Mouse (Mus musculus) MEL (cell line): ENCODE measurements around the gene Fads1. TPM values are rescaled to one million over a fixed set of nuclear protein-coding genes. Genes with fewer than 3 reads are reported as not detected.

Experiments used
- DNase-seq: peaks from one replicate; pipeline ENCODE4 v3.0.0; 2011; ENCODE audit warnings: low read depth, low spot score
- H3K27ac ChIP-seq: 2 replicates; pipeline ENCODE4 v1.5.1; 2012; ENCODE audit warnings: low read depth, mild to moderate bottlenecking, control low read depth, low read length, moderate library complexity; ENCODE audit not compliant: control insufficient read depth
- H3K27me3 ChIP-seq, 2 experiments: fragments of 150-350 bp in 1 of 2; sonication (generic) in 1 of 2; 2 replicates each; pipeline ENCODE4 v1.6.1; 2012; ENCODE audit warnings: low read length in 2 of 2, mild to moderate bottlenecking in 2 of 2, improper control_type of control experiment in 1 of 2, moderate library complexity in 1 of 2; ENCODE audit not compliant: insufficient read depth in 2 of 2, control insufficient read depth in 1 of 2
- H3K36me3 ChIP-seq, 2 experiments: 2 replicates each; pipeline ENCODE4 v1.6.1; 2012 to 2014; ENCODE audit warnings: low read length in 2 of 2, improper control_type of control experiment in 1 of 2, inconsistent platforms in 1 of 2, mild to moderate bottlenecking in 1 of 2; ENCODE audit not compliant: insufficient read depth in 2 of 2, control insufficient read depth in 1 of 2
- H3K4me1 ChIP-seq, 2 experiments: fragments of 150-350 bp in 1 of 2; sonication (generic) in 1 of 2; 2 replicates each; pipeline ENCODE4 v1.6.1; 2012; ENCODE audit warnings: low read length in 2 of 2, improper control_type of control experiment in 1 of 2, mild to moderate bottlenecking in 1 of 2; ENCODE audit not compliant: insufficient read depth in 2 of 2, control insufficient read depth in 1 of 2
- H3K4me3 ChIP-seq, 2 experiments: fragments of 150-350 bp in 1 of 2; sonication (generic) in 1 of 2; 2 replicates each; pipeline ENCODE4 v1.5.1; 2012; ENCODE audit warnings: low read depth in 2 of 2, low read length in 2 of 2, mild to moderate bottlenecking in 2 of 2, moderate library complexity in 2 of 2, control low read depth in 1 of 2, improper control_type of control experiment in 1 of 2; ENCODE audit not compliant: control insufficient read depth in 1 of 2, insufficient read depth in 1 of 2
- H3K79me2 ChIP-seq: 2 replicates; pipeline ENCODE4 v1.6.1; 2012; ENCODE audit warnings: mild to moderate bottlenecking, low read length, moderate library complexity; ENCODE audit not compliant: control insufficient read depth, poor library complexity, insufficient read depth
- H3K9ac ChIP-seq: 2 replicates; pipeline ENCODE4 v1.6.1; 2012; ENCODE audit warnings: low read depth, mild to moderate bottlenecking, control low read depth, low read length, moderate library complexity; ENCODE audit not compliant: control insufficient read depth, poor library complexity, severe bottlenecking
- H3K9me3 ChIP-seq: fragments of 150-350 bp; sonication (generic); replicated peaks from 2 replicates; pipeline ENCODE4 v1.6.1; 2012; ENCODE audit warnings: mild to moderate bottlenecking, low read length, improper control_type of control experiment, moderate library complexity; ENCODE audit not compliant: insufficient read depth
- BHLHE40 ChIP-seq: IDR thresholded peaks from 2 replicates; pipeline ENCODE4 v1.6.1; 2012; ENCODE audit warnings: low read depth, mild to moderate bottlenecking, inconsistent platforms, low read length, improper control_type of control experiment, borderline replicate concordance
- CHD1 ChIP-seq: IDR thresholded peaks from 2 replicates; pipeline ENCODE4 v1.6.1; 2012; ENCODE audit warnings: low read depth, mild to moderate bottlenecking, inconsistent platforms, low read length, improper control_type of control experiment
- ETS1 ChIP-seq: IDR thresholded peaks from 2 replicates; pipeline ENCODE4 v1.6.1; 2012; ENCODE audit warnings: low read depth, mild to moderate bottlenecking, inconsistent platforms, low read length, improper control_type of control experiment, moderate library complexity
- GABPA ChIP-seq: IDR thresholded peaks from 2 replicates; pipeline ENCODE4 v1.6.1; 2012; ENCODE audit warnings: low read depth, mild to moderate bottlenecking, inconsistent platforms, low read length, improper control_type of control experiment, moderate library complexity
- GATA1 ChIP-seq: IDR thresholded peaks from 2 replicates; pipeline ENCODE4 v1.6.1; 2011; ENCODE audit warnings: low read depth, low read length, improper control_type of control experiment
- KAT2A ChIP-seq: conservative IDR thresholded peaks from 2 replicates; pipeline ENCODE4 v1.6.1; 2012; ENCODE audit warnings: low read depth, low read length, improper control_type of control experiment, inconsistent platforms
- MAX ChIP-seq: IDR thresholded peaks from 2 replicates; pipeline ENCODE4 v1.6.1; 2011; ENCODE audit warnings: low read length, improper control_type of control experiment
- MAZ ChIP-seq: IDR thresholded peaks from 2 replicates; pipeline ENCODE4 v1.6.1; 2012; ENCODE audit warnings: low read depth, mild to moderate bottlenecking, inconsistent platforms, low read length, improper control_type of control experiment
- MEF2A ChIP-seq: IDR thresholded peaks from 2 replicates; pipeline ENCODE4 v1.6.1; 2014; ENCODE audit warnings: low read depth, mild to moderate bottlenecking, inconsistent platforms, low read length, improper control_type of control experiment; ENCODE audit not compliant: poor library complexity, insufficient replicate concordance, severe bottlenecking; ENCODE audit errors: extremely low read depth
- MYC ChIP-seq: IDR thresholded peaks from 2 replicates; pipeline ENCODE4 v1.6.1; 2011; ENCODE audit warnings: low read depth, mild to moderate bottlenecking, low read length, improper control_type of control experiment, moderate library complexity
- NELFE ChIP-seq: IDR thresholded peaks from 2 replicates; pipeline ENCODE4 v1.6.1; 2011; ENCODE audit warnings: low read depth, low read length, improper control_type of control experiment
- POLR2A ChIP-seq, 2 experiments: IDR thresholded peaks; 2 replicates each; pipeline ENCODE4 v1.6.1; 2011 to 2012; ENCODE audit warnings: low read length in 2 of 2, mild to moderate bottlenecking in 2 of 2, control low read depth in 1 of 2, improper control_type of control experiment in 1 of 2, low read depth in 1 of 2, moderate library complexity in 1 of 2; ENCODE audit not compliant: control insufficient read depth in 1 of 2, insufficient read depth in 1 of 2, poor library complexity in 1 of 2
- POLR2AphosphoS2 ChIP-seq: IDR thresholded peaks from 2 replicates; pipeline ENCODE4 v1.6.1; 2011; ENCODE audit warnings: low read length, improper control_type of control experiment
- RAD21 ChIP-seq: IDR thresholded peaks from 2 replicates; pipeline ENCODE4 v1.6.1; 2011; ENCODE audit warnings: mild to moderate bottlenecking, low read depth, low read length, improper control_type of control experiment
- RCOR1 ChIP-seq: IDR thresholded peaks from 2 replicates; pipeline ENCODE4 v1.6.1; 2012; ENCODE audit warnings: low read depth, mild to moderate bottlenecking, inconsistent platforms, low read length, improper control_type of control experiment
- TAL1 ChIP-seq: IDR thresholded peaks from 2 replicates; pipeline ENCODE4 v1.6.1; 2012; ENCODE audit warnings: mild to moderate bottlenecking, inconsistent platforms, low read length, moderate library complexity, mixed read lengths
- TBP ChIP-seq: IDR thresholded peaks from 2 replicates; pipeline ENCODE4 v1.8.0; 2011; ENCODE audit warnings: low read depth, low read length, improper control_type of control experiment
- UBTF ChIP-seq: IDR thresholded peaks from 2 replicates; pipeline ENCODE4 v1.6.1; 2012; ENCODE audit warnings: low read depth, mild to moderate bottlenecking, inconsistent platforms, low read length, improper control_type of control experiment, moderate library complexity, borderline replicate concordance; ENCODE audit not compliant: insufficient read depth
- USF2 ChIP-seq, 2 experiments: IDR thresholded peaks; 2 replicates each; pipeline ENCODE4 v1.6.1; 2011 to 2012; ENCODE audit warnings: improper control_type of control experiment in 2 of 2, low read length in 2 of 2, borderline replicate concordance in 1 of 2, inconsistent platforms in 1 of 2, low read depth in 1 of 2, mild to moderate bottlenecking in 1 of 2; ENCODE audit not compliant: insufficient read depth in 1 of 2
- ZC3H11A ChIP-seq: IDR thresholded peaks from 2 replicates; pipeline ENCODE4 v1.6.1; 2012; ENCODE audit warnings: low read depth, mild to moderate bottlenecking, inconsistent platforms, low read length, improper control_type of control experiment
- ZKSCAN1 ChIP-seq: IDR thresholded peaks from 2 replicates; pipeline ENCODE4 v1.6.1; 2012; ENCODE audit warnings: low read depth, mild to moderate bottlenecking, inconsistent platforms, low read length, improper control_type of control experiment, moderate library complexity
- polyA plus RNA-seq, 2 experiments: library from polyadenylated mRNA; stranded (reverse) in 1 of 2; unstranded in 1 of 2; fragments of >175 nt in 1 of 2; fragments of >200 nt in 1 of 2; gene quantifications; 2 replicates each; pipeline versions ENCODE4 v1.2.1 to v1.2.4; 2012; ENCODE audit warnings: low replicate concordance in 2 of 2, low read depth in 1 of 2; ENCODE audit not compliant: insufficient read length in 2 of 2, insufficient read depth in 1 of 2, missing spikeins in 1 of 2
- total RNA-seq: library from RNA; depleted of rRNA; stranded (reverse); fragments of 300-350 nt; gene quantifications from 2 replicates; pipeline ENCODE4 v1.2.3, GENCODE M21; 2012

The Fads1 gene
- total and polyA plus RNA-seq, 3 experiments, result 36.7 to 69.7 TPM; not detected in 1

DNA sequence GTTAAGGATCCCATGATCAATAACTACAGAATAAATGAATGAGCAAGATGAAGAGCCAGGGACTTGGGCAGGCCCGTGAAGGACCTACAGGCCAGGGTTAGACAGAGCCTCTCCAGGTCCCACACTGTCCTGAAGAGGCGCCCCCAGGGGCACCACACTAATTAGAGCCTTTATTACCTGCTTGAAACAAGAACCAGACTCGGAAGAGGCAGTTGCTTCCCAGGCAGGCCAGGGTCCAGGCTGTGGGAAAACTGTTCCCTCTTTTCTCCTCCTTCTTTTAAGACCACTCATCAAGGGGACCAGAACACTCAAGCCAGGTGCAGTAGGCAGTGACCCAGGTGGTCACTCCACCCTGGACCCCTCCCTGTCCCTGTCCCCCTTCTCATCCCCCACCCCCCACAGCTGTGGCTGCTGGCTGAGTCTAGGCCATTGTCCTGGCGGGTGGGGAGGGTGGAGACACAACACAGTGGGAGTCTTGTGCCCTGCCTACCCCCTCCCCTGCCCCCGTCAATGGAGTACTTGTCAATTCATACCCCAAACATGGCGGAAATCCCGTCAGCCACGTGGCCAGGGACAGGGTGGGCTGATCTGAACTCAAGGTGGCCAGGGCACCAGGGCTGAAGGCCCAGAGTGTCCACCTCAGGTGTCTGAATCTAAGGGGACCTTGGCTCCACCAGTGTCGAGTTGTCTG is 49.8 kb downstream of the Fads1 start:
- DNase-seq, result no peak
- no peaks in the 10 kb centered on the region for H3K79me2 ChIP-seq
- no peaks in the 10 kb centered on the region for H3K27me3 ChIP-seq
- no peak overlapping the region for H3K9ac ChIP-seq
- no peaks in the 10 kb centered on the region for H3K9me3 ChIP-seq
- no peak overlapping the region for H3K4me3 ChIP-seq
- H3K36me3 ChIP-seq, result no peaks in the 10 kb centered on the region
- no peak overlapping the region for H3K27ac ChIP-seq
- H3K4me1 ChIP-seq, result no peaks in the 10 kb centered on the region
- TF ChIP-seq BHLHE40, result no peak
- no peak for TF ChIP-seq MAZ
- no peak for TF ChIP-seq POLR2AphosphoS2

- DNase-seq, result no peak
- Histone ChIP-seq H3K9me3 (no peaks in the 10 kb centered on the region), H3K36me3 (no peaks in the 10 kb centered on the region)
- no peak for TF ChIP-seq ZKSCAN1
- no peak for TF ChIP-seq RCOR1
- TF ChIP-seq KAT2A, result no peak
- no peak for TF ChIP-seq MYC
- TF ChIP-seq ZC3H11A, result no peak
- TF ChIP-seq MAZ, result no peak
- no peak for TF ChIP-seq BHLHE40
- no peak for TF ChIP-seq MEF2A
- no peak for TF ChIP-seq UBTF
- no peak for TF ChIP-seq RAD21
- no peak for TF ChIP-seq GABPA
- no peak for TF ChIP-seq POLR2A (IDR thresholded peaks at IDR 0.05; ENCODE audit: control insufficient read depth in 1 of 2, insufficient read depth in 1 of 2, low read depth in 1 of 2, low read length in 2 of 2, poor library complexity in 1 of 2)
- TF ChIP-seq TAL1, result no peak
- no peak for TF ChIP-seq GATA1
- no peak for TF ChIP-seq NELFE
- TF ChIP-seq CHD1, result no peak
- TF ChIP-seq USF2 (IDR thresholded peaks at IDR 0.05; ENCODE audit: borderline replicate concordance in 1 of 2, insufficient read depth in 1 of 2, low read depth in 1 of 2, low read length in 2 of 2), result no peak
- no peak for TF ChIP-seq TBP
- no peak for TF ChIP-seq MAX
- no peak for TF ChIP-seq ETS1
- TF ChIP-seq, all 39 proteins: peak for 0
- Histone ChIP-seq H3K4me1 (peaks cover 0 to 7% of the 10 kb centered on the region in 2 experiments; a peak in 1 of 4 replicates), H3K27ac (no peak overlapping the region), H3K27me3 (no peaks in the 10 kb centered on the region), H3K4me3 (no peak overlapping the region), H3K79me2 (no peaks in the 10 kb centered on the region; the same call in 1 of the 2 replicates), H3K9ac (no peak overlapping the region)
Observed at GRCm38 (mm10) chr19:10235784-10236565, 53.3 kb downstream of the Fads1 start.
